Mouse (Mus musculus) liver, postnatal 0 days (tissue): ENCODE measurements at regions not wholly inside any gene's neighbourhood (a gene's known extent, or its start where the extent isn't known, plus 50 kb on each side); places are given as distances from the start of the nearest gene placed in this dataset.

ENCODE experiments used
- CTCF ChIP-seq: sonication (generic); IDR thresholded peaks from 2 replicates; pipeline ENCODE4 v1.5.1; 2016; ENCODE audit warnings: antibody characterized with exemption, low read depth
- EP300 ChIP-seq: IDR thresholded peaks from 2 replicates; pipeline ENCODE4 v1.6.1; 2016; ENCODE audit warnings: antibody characterized with exemption, low read depth, mild to moderate bottlenecking

DNA sequence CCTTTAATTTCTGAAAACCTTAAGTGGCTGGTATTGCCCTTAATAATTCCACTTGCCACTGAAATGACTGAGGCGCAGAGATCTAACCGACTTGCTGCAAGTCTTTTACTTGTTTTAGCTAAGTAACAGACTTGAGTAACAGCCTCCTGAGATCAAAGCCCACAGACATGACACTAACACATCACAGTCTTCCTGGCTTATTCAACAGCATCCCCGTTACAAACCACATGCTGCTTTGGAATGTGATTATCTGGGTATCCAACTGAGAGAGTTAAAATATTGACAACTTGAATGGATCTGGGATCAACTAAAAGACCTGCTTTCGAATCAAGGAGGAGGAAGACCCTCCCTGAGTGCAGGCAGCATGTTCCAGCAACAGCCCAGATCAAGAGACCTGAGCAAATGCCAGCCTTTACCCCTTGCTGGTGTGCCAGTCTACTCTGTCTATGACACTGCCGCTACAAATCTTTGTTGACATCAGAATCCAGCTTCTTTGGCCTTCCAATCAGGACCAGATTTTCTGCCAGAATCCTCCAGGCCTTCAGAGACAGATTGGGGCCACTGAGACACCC lies 258.7 kb upstream of the Fermt1 start:
- TF ChIP-seq EP300 (no peak), CTCF (no peak)
